Mouse (Mus musculus): Measurements from ENCODE around the gene Utp11. TPM values are rescaled to one million over a fixed set of nuclear protein-coding genes. Genes with fewer than 3 reads are reported as not detected.

Utp11 gene
- polyA plus RNA-seq, 1 experiment from 2014 or later: 29.6 TPM

GRCm38 (mm10) chr4:124659251-124660217 is 33.9 kb downstream of the Utp11 start:
- peak overlapping the region; percentile 59 for H3K4me3 ChIP-seq (ENCODE audit: low read depth, low read length)
- peaks cover 92% of the 10 kb centered on the region for H3K27me3 ChIP-seq (replicated peaks; ENCODE audit: control insufficient read depth, insufficient read depth, low read length)
- no peaks in the 10 kb centered on the region for H3K9me3 ChIP-seq (ENCODE audit: control insufficient read depth)
- TF ChIP-seq CTCF (IDR thresholded peaks at IDR 0.05; ENCODE audit: low read depth): no peak
- H3K9ac ChIP-seq (ENCODE audit: low read depth, low read length): no peak overlapping the region
- H3K4me1 ChIP-seq (replicated peaks; ENCODE audit: control insufficient read depth, insufficient read depth, low read length): no peaks in the 10 kb centered on the region; the same call in 1 of the 2 replicates
- H3K36me3 ChIP-seq (ENCODE audit: control insufficient read depth, insufficient read depth): no peaks in the 10 kb centered on the region
- no peak overlapping the region for H3K27ac ChIP-seq (ENCODE audit: low read depth, low read length)
- ATAC-seq: no peak
- peak overlapping the region; percentile 28 for H3K4me2 ChIP-seq (replicated peaks; ENCODE audit: low read depth)
- WGBS: 3% methylated on average over 68 of the region's 68 CpGs

GRCm38 (mm10) chr4:124658412-124658851 is 35.0 kb downstream of the Utp11 start:
- ATAC-seq: no peak
- peak overlapping the region; percentile 59 for H3K4me3 ChIP-seq (ENCODE audit: low read depth, low read length)
- peaks cover 90% of the 10 kb centered on the region for H3K27me3 ChIP-seq (replicated peaks; ENCODE audit: control insufficient read depth, insufficient read depth, low read length)
- no peak overlapping the region for H3K27ac ChIP-seq (ENCODE audit: low read depth, low read length)
- H3K36me3 ChIP-seq (ENCODE audit: control insufficient read depth, insufficient read depth): no peaks in the 10 kb centered on the region
- no peak for TF ChIP-seq CTCF (IDR thresholded peaks at IDR 0.05; ENCODE audit: low read depth)
- no peaks in the 10 kb centered on the region for H3K9me3 ChIP-seq (ENCODE audit: control insufficient read depth)
- H3K4me2 ChIP-seq (replicated peaks; ENCODE audit: low read depth): peak overlapping the region; percentile 97
- no peak overlapping the region for H3K9ac ChIP-seq (ENCODE audit: low read depth, low read length)
- under 1% methylated on average over 37 of the region's 39 CpGs for WGBS
- H3K4me1 ChIP-seq (replicated peaks; ENCODE audit: control insufficient read depth, insufficient read depth, low read length): no peaks in the 10 kb centered on the region; the same call in 1 of the 2 replicates

- Histone ChIP-seq H3K9me3 (ENCODE audit: control insufficient read depth) (no peaks in the 10 kb centered on the region), H3K36me3 (ENCODE audit: control insufficient read depth, insufficient read depth) (no peaks in the 10 kb centered on the region), H3K27ac (ENCODE audit: low read depth, low read length) (no peak overlapping the region), H3K9ac (ENCODE audit: low read depth, low read length) (no peak overlapping the region), H3K27me3 (replicated peaks; ENCODE audit: control insufficient read depth, insufficient read depth, low read length) (peaks cover 91% of the 10 kb centered on the region), H3K4me2 (replicated peaks; ENCODE audit: low read depth) (peak overlapping the region; percentile 97), H3K4me1 (replicated peaks; ENCODE audit: control insufficient read depth, insufficient read depth, low read length) (no peaks in the 10 kb centered on the region; the same call in 1 of the 2 replicates), H3K4me3 (ENCODE audit: low read depth, low read length) (peak overlapping the region; percentile 59)
- under 1% methylated on average over 43 of the region's 61 CpGs for WGBS
- no peak for TF ChIP-seq CTCF (IDR thresholded peaks at IDR 0.05; ENCODE audit: low read depth)
- ATAC-seq: no peak
Observed at GRCm38 (mm10) chr4:124657781-124658180, 35.6 kb downstream of the Utp11 start.

GRCm38 (mm10) chr4:124656854-124657650 is 36.3 kb downstream of the Utp11 start:
- peak; percentile 55 for ATAC-seq
- H3K4me3 ChIP-seq (ENCODE audit: low read depth, low read length): peak overlapping the region; percentile 59
- H3K4me1 ChIP-seq (replicated peaks; ENCODE audit: control insufficient read depth, insufficient read depth, low read length): no peaks in the 10 kb centered on the region; the same call in 1 of the 2 replicates
- H3K9me3 ChIP-seq (ENCODE audit: control insufficient read depth): no peaks in the 10 kb centered on the region
- H3K27ac ChIP-seq (ENCODE audit: low read depth, low read length): no peak overlapping the region
- H3K36me3 ChIP-seq (ENCODE audit: control insufficient read depth, insufficient read depth): no peaks in the 10 kb centered on the region
- peak overlapping the region; percentile 97 for H3K4me2 ChIP-seq (replicated peaks; ENCODE audit: low read depth)
- 0 out of 2 replicates have a peak, but pooled peaks have one; percentile 4 for TF ChIP-seq CTCF (IDR thresholded peaks at IDR 0.05; ENCODE audit: low read depth)
- H3K27me3 ChIP-seq (replicated peaks; ENCODE audit: control insufficient read depth, insufficient read depth, low read length): peaks cover 92% of the 10 kb centered on the region
- WGBS: 1% methylated on average over 74 of the region's 92 CpGs
- peak overlapping the region; percentile 31; the same call in 1 of the 2 replicates for H3K9ac ChIP-seq (ENCODE audit: low read depth, low read length)

GRCm38 (mm10) chr4:124656518-124656853 is 36.9 kb downstream of the Utp11 start, which contains the start of gene Pou3f1:
TSS of gene Pou3f1 (plus strand) at chr4:124656807.
- Histone ChIP-seq H3K4me1 (replicated peaks; ENCODE audit: control insufficient read depth, insufficient read depth, low read length) (no peaks in the 10 kb centered on the region; the same call in 1 of the 2 replicates), H3K4me3 (ENCODE audit: low read depth, low read length) (peak within 1 kb of the TSS; percentile 59), H3K27me3 (replicated peaks; ENCODE audit: control insufficient read depth, insufficient read depth, low read length) (peaks cover 87% of the 10 kb centered on the region), H3K36me3 (ENCODE audit: control insufficient read depth, insufficient read depth) (no peaks in the 10 kb centered on the region), H3K9me3 (ENCODE audit: control insufficient read depth) (no peaks in the 10 kb centered on the region), H3K9ac (ENCODE audit: low read depth, low read length) (peak within 1 kb of the TSS; percentile 31; the same call in 1 of the 2 replicates), H3K27ac (ENCODE audit: low read depth, low read length) (no peak within 1 kb of the TSS), H3K4me2 (replicated peaks; ENCODE audit: low read depth) (peak within 1 kb of the TSS; percentile 97)
- WGBS: 3% methylated on average over 15 of the region's 15 CpGs
- TF ChIP-seq CTCF (IDR thresholded peaks at IDR 0.05; ENCODE audit: low read depth): no peak
- ATAC-seq: no peak

GRCm38 (mm10) chr4:124652886-124653285 is 40.5 kb downstream of the Utp11 start:
- Histone ChIP-seq H3K4me3 (ENCODE audit: low read depth, low read length) (no peak overlapping the region), H3K9ac (ENCODE audit: low read depth, low read length) (no peak overlapping the region), H3K27me3 (replicated peaks; ENCODE audit: control insufficient read depth, insufficient read depth, low read length) (peaks cover 53% of the 10 kb centered on the region), H3K36me3 (ENCODE audit: control insufficient read depth, insufficient read depth) (no peaks in the 10 kb centered on the region), H3K9me3 (ENCODE audit: control insufficient read depth) (no peaks in the 10 kb centered on the region), H3K4me2 (replicated peaks; ENCODE audit: low read depth) (no peak overlapping the region), H3K27ac (ENCODE audit: low read depth, low read length) (no peak overlapping the region), H3K4me1 (replicated peaks; ENCODE audit: control insufficient read depth, insufficient read depth, low read length) (no peaks in the 10 kb centered on the region)
- 7% methylated on average over 9 of the region's 9 CpGs for WGBS
- TF ChIP-seq CTCF (IDR thresholded peaks at IDR 0.05; ENCODE audit: low read depth): no peak
- ATAC-seq: no peak
